Mouse (Mus musculus): ENCODE measurements around the gene Klhl3.

DNA sequence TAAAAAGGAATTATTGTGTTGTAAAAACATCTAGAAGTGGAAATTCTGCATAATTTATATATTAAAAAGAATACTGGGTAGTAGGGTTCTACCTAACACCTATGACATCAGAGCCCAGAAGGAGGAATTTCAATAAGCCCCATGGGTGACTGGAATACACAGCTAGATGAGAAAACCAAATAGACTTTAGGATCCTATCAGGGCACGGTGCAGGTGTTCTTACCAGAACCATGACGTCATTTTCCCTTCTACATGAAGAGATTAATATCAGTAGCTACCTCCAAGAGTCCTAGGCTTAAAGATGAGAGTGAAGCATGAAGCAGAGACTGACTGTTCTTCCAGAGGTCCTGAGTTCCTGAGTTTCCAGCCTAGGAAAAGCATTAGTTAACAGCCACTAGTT is 3.4 kb upstream of the Klhl3 start:
- TF ChIP-seq CTCF (IDR thresholded peaks at IDR 0.05; ENCODE audit: extremely low read depth, insufficient read length, insufficient replicate concordance, low read depth, low read length) (no peak), POLR2A (IDR thresholded peaks at IDR 0.05; ENCODE audit: low read depth, low read length) (no peak)

Data from small intestine, adult 2 months (tissue).